Mouse (Mus musculus) mature B cell (primary cell): ENCODE measurements around the gene Vmn1r174.
"Not testable (repeated sequence)": the region's sequence is repeated elsewhere in the genome, so short reads cannot be mapped to it uniquely, and the experiment has no call there.

Source experiments
- in situ Hi-C: fragments of 300-500 bp; cut with MboI; formaldehyde crosslinking; loops from 2 replicates; pipeline ENCODE4 v1.14.3; 2019

Vmn1r174 gene

DNA sequence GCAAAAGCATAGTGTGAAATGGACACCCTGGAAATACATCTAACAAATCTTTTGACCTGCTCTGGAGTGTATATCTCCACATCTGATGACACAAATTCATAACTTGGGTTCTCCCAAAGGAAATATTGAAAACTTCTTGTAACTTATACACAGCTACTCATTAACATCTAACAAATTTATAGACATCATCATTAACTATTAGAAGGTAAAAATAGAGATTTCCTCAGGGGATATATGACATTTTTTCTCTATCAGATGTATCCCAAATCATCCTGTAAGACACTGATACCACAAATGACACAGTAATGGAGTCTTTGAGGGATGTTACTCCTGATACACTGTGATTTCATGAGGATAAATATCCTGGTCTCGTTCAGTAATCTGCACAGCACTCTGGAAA, at the start of gene Vmn1r174:
Vmn1r174 (plus strand) TSS at position 301 of the 400 bp plus-strand sequence.
- in situ Hi-C loops = not testable (repeated sequence)

DNA sequence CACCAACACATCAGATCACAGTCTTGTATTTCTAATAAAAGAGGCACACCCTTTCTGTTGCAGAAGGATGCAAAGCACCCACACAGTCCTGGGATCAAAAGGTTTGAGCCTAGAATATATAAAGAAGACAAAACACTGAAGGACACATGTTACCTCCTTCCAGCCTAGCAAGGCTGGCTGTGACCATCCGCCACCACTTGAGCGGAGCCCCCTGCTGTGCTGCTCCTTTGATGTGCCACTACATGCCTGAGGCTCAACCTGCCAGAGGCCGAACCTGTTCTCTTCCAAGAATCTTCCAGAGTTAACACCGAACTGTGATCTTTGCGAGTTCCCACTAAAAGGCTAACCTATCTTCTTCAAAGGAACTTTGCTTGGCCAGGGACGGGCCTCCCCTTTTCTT, 32.5 kb downstream of the Vmn1r174 start:
- in situ Hi-C loops = no loop called here

DNA sequence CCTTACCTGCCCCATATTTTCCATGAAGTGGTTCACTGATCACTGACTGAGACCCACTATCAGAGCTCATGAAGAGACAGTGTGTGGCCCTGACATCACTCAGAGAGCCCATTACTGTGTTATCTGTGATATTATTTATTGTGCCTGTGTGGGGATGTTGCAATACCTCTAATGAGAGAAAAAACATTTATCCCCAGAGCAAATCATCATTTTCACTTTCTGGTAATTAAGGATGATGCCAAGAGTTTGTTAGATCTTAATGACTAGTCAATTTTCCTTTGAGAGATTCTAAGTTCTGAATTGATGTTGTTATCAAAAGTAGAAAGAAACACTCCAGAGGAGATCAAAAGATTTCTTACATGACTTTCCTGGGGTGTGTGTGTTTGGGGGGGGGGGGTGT, 58.5 kb downstream of the Vmn1r174 start, which contains the start of gene Vmn1r175:
Vmn1r175 (minus strand) TSS at position 101 of the 400 bp plus-strand sequence.
- in situ Hi-C loops = not testable (repeated sequence)
